Mouse (Mus musculus): ENCODE measurements around the gene Sec22a. TPM values are rescaled to one million over a fixed set of nuclear protein-coding genes. Genes with fewer than 3 reads are reported as not detected.

The Sec22a gene
- polyA plus RNA-seq, 1 experiment = 1.00 TPM

DNA sequence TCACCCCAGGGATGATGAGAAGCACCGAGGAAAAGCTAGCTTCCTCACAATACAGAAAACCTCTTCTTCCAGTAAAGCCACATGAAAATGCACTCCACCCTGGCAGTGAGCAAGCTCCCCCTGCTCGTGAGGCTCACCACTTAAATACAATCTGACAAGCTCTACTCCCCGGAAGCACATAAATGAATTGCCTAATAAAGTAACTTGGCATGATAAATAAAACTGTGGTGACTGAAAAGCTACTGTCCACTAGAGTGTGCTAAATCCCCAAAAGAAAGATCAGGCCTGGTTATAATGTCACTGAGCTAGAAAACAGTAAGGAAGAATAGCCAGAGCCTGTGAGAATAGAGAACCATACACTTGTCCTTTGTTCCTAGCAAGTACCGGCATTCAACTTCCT lies 44.4 kb downstream of the Sec22a start:
- Histone ChIP-seq H3K4me1 (ENCODE audit: control insufficient read depth, insufficient read depth, low read length) (no peaks in the 10 kb centered on the region), H3K27ac (ENCODE audit: control insufficient read depth, insufficient read depth, low read depth, low read length, poor library complexity) (no peak overlapping the region), H3K4me3 (replicated peaks; ENCODE audit: control insufficient read depth, low read depth, low read length) (no peak overlapping the region)
- 37% methylated on average over 4 of the region's 4 CpGs for WGBS
- TF ChIP-seq POLR2A (IDR thresholded peaks at IDR 0.05; ENCODE audit: borderline replicate concordance, control insufficient read depth, low read depth, low read length) = no peak
- no peak for TF ChIP-seq CTCF (IDR thresholded peaks at IDR 0.05; ENCODE audit: control insufficient read depth, insufficient read depth, low read length)

DNA sequence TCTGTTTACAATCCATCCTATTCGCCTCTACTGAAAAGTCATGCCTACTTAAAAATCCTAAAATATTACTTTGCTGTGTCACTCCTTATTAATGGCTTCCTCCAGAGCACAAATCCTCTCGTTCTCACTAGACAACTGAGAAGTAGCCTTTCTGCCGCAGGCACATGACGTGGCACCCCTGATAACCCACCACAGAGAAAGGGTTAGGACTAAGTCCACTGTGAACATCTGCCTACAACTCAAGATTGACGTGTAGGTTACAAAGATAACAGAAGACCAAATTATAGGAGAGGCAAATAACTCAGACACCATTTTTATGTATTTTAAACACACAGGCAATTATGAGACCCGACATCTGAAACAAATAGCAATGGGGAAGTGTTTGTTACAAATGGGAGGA lies 45.3 kb downstream of the Sec22a start:
- H3K27ac ChIP-seq (ENCODE audit: control insufficient read depth, insufficient read depth, low read depth, low read length, poor library complexity) = no peak overlapping the region
- no peak overlapping the region for H3K4me3 ChIP-seq (replicated peaks; ENCODE audit: control insufficient read depth, low read depth, low read length)
- 60% methylated on average over 6 of the region's 6 CpGs for WGBS
- TF ChIP-seq POLR2A (IDR thresholded peaks at IDR 0.05; ENCODE audit: borderline replicate concordance, control insufficient read depth, low read depth, low read length) (no peak), CTCF (IDR thresholded peaks at IDR 0.05; ENCODE audit: control insufficient read depth, insufficient read depth, low read length) (no peak)
- no peaks in the 10 kb centered on the region for H3K4me1 ChIP-seq (ENCODE audit: control insufficient read depth, insufficient read depth, low read length)

DNA sequence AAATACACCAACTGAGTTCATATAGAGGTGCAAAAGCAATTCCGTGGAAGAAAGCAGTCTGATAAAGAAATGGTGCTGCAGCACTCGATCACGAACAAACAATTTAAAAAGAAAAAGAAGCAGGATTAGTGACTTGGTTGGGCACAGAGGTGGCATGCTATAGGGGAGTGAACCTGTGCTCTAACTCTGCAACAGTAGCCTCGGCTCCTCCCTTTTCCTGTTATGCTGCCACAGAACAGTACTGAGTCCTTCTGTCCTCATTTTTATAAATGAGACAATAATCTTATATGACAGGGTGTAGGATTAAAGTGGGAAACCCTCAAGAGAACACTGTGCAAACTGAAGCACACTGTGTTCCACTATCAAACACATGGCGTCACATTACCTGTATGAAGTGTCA lies 46.3 kb downstream of the Sec22a start:
- no peak overlapping the region for H3K4me3 ChIP-seq (replicated peaks; ENCODE audit: control insufficient read depth, low read depth, low read length)
- H3K27ac ChIP-seq (ENCODE audit: control insufficient read depth, insufficient read depth, low read depth, low read length, poor library complexity) = no peak overlapping the region
- no peaks in the 10 kb centered on the region for H3K4me1 ChIP-seq (ENCODE audit: control insufficient read depth, insufficient read depth, low read length)
- WGBS = 61% methylated on average over 5 of the region's 5 CpGs
- TF ChIP-seq CTCF (IDR thresholded peaks at IDR 0.05; ENCODE audit: control insufficient read depth, insufficient read depth, low read length) = no peak
- TF ChIP-seq POLR2A (IDR thresholded peaks at IDR 0.05; ENCODE audit: borderline replicate concordance, control insufficient read depth, low read depth, low read length) = no peak

DNA sequence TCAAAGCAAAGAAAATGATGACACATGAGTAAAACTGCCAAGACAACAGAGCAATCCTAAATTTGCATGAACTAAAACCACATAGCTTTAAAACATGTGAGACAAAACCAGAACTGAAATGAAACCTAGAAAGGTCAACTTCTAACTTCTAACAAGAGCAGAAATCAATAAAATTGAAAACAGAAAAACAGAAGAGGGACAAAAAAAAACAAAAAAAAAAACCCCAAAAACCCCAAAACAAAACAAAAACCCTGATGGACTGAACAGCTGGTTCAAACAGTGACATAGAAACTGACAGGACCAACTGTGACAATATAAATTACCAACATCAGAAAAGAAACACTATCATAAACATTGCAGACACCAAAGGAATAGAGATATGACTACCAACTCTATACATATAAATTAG lies 46.9 kb downstream of the Sec22a start:
- Histone ChIP-seq H3K4me1 (ENCODE audit: control insufficient read depth, insufficient read depth, low read length) (no peaks in the 10 kb centered on the region), H3K27ac (ENCODE audit: control insufficient read depth, insufficient read depth, low read depth, low read length, poor library complexity) (no peak overlapping the region), H3K4me3 (replicated peaks; ENCODE audit: control insufficient read depth, low read depth, low read length) (no peak overlapping the region)
- TF ChIP-seq POLR2A (IDR thresholded peaks at IDR 0.05; ENCODE audit: borderline replicate concordance, control insufficient read depth, low read depth, low read length) (no peak), CTCF (IDR thresholded peaks at IDR 0.05; ENCODE audit: control insufficient read depth, insufficient read depth, low read length) (no peak)

DNA sequence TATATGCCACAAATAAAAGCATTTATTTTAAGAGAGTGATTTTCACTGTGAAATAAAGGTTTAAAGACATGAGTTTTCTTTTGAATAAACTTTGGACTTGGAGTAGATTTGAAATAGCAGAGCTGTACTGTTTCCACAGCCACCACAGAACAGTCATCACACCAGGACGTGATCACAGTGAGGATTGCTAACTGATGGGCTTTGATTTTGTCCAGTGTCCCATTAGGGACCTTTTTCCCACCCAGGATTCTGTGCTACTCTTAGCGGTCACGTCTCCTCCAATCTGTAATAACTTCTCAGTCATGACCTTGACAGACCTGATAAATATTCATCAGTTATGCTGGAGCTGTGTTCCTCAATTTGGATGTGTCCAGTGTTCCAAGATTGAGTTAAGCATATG lies 48.2 kb downstream of the Sec22a start:
- H3K4me1 ChIP-seq (ENCODE audit: control insufficient read depth, insufficient read depth, low read length) = no peaks in the 10 kb centered on the region
- 78% methylated on average over 3 of the region's 3 CpGs for WGBS
- TF ChIP-seq CTCF (IDR thresholded peaks at IDR 0.05; ENCODE audit: control insufficient read depth, insufficient read depth, low read length) (no peak), POLR2A (IDR thresholded peaks at IDR 0.05; ENCODE audit: borderline replicate concordance, control insufficient read depth, low read depth, low read length) (no peak)
- no peak overlapping the region for H3K4me3 ChIP-seq (replicated peaks; ENCODE audit: control insufficient read depth, low read depth, low read length)
- H3K27ac ChIP-seq (ENCODE audit: control insufficient read depth, insufficient read depth, low read depth, low read length, poor library complexity) = no peak overlapping the region

DNA sequence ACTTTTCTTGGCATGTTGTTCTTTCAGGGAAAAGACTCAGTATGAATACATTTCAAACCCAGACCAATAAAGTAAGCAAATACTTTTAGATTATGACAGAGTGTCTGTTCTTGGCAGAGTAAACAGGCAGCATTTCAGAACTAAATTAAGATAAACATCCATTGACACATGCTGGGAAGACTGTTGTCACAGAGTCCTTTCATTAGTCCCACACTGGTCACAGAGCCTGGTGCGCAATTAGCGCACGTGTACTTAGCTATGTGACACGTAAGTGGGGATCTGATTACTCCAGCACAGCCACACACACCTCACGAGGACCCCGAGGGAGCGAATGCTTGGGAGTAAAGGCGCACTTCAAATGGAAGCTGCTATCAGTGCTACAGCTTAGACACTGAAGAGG lies 52.1 kb downstream of the Sec22a start:
- no peak for TF ChIP-seq CTCF (IDR thresholded peaks at IDR 0.05; ENCODE audit: control insufficient read depth, insufficient read depth, low read length)
- no peak for TF ChIP-seq POLR2A (IDR thresholded peaks at IDR 0.05; ENCODE audit: borderline replicate concordance, control insufficient read depth, low read depth, low read length)
- no peaks in the 10 kb centered on the region for H3K4me1 ChIP-seq (ENCODE audit: control insufficient read depth, insufficient read depth, low read length)
- whole genome bisulfite sequencing = 91% methylated on average over 8 of the region's 8 CpGs
- H3K4me3 ChIP-seq (replicated peaks; ENCODE audit: control insufficient read depth, low read depth, low read length) = no peak overlapping the region
- H3K27ac ChIP-seq (ENCODE audit: control insufficient read depth, insufficient read depth, low read depth, low read length, poor library complexity) = no peak overlapping the region

DNA sequence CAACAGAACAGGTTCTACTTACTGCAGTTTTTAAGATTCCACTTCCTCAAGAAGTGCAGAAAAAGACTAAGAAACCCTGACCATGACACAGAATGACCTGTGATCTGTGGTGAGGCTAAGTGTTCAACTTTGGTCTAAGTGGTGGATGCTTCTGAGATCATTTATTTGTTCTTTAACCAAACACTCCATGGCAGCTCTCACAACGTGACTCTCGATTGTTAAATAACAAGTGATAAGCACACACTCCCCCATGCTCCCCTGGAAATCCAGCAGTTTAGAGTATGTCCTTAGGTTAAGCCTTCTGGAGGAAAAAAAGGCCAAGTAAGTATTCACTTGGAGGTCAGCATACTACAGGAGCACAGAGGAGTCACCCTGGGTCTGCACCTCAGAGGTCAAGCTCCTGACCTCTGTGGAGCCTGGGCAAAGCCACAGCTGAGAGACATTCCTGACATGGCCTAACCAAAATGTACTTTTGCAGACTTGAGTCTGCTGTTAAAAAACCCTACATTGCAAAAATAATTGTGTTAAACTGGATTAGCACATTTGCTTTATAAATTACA lies 53.1 kb downstream of the Sec22a start:
- Histone ChIP-seq H3K27ac (ENCODE audit: control insufficient read depth, insufficient read depth, low read depth, low read length, poor library complexity) (no peak overlapping the region), H3K4me1 (ENCODE audit: control insufficient read depth, insufficient read depth, low read length) (no peaks in the 10 kb centered on the region), H3K4me3 (replicated peaks; ENCODE audit: control insufficient read depth, low read depth, low read length) (no peak overlapping the region)
- WGBS = 80% methylated on average over 2 of the region's 2 CpGs
- TF ChIP-seq POLR2A (IDR thresholded peaks at IDR 0.05; ENCODE audit: borderline replicate concordance, control insufficient read depth, low read depth, low read length) (no peak), CTCF (IDR thresholded peaks at IDR 0.05; ENCODE audit: control insufficient read depth, insufficient read depth, low read length) (no peak)

DNA sequence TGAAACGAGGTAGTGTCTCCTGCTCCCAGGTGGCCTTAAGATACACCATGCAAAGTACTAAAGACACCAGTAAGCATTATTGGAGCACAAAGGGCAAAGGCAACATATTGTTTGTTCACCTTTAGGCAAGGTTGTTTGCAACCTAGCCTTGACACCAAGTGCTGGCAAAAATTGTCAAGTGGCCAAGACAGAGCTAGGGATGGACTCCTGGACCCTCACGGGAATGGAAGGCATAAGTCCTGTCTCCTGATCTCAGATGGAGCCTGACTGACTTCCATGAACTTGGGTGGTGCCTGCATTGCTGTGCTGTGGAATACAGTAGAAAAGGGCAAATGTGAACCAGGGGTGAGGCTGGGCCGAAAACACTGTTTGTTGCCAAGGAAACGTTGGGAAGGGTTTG lies 54.1 kb downstream of the Sec22a start:
- H3K4me1 ChIP-seq (ENCODE audit: control insufficient read depth, insufficient read depth, low read length) = no peaks in the 10 kb centered on the region
- WGBS = 75% methylated on average over 4 of the region's 4 CpGs
- no peak overlapping the region for H3K4me3 ChIP-seq (replicated peaks; ENCODE audit: control insufficient read depth, low read depth, low read length)
- TF ChIP-seq CTCF (IDR thresholded peaks at IDR 0.05; ENCODE audit: control insufficient read depth, insufficient read depth, low read length) (no peak), POLR2A (IDR thresholded peaks at IDR 0.05; ENCODE audit: borderline replicate concordance, control insufficient read depth, low read depth, low read length) (no peak)
- H3K27ac ChIP-seq (ENCODE audit: control insufficient read depth, insufficient read depth, low read depth, low read length, poor library complexity) = no peak overlapping the region

Measured in bone marrow, adult 2 months (tissue).